Mouse (Mus musculus) heart, embryonic 10.5 days (tissue): ENCODE data around the gene Ceacam13. TPM values are rescaled to one million over a fixed set of nuclear protein-coding genes. Genes with fewer than 3 reads are reported as not detected.
"Not testable (repeated sequence)": the region's sequence is repeated elsewhere in the genome, so short reads cannot be mapped to it uniquely, and the experiment has no call there.

Source experiments
- DNase-seq: peaks from one replicate; pipeline ENCODE4 v3.0.0-alpha.2; 2017; ENCODE audit warnings: low spot score
- H3K27ac ChIP-seq: fragments of 300-500 bp; sonication (generic); 2 replicates; pipeline ENCODE4 v1.5.1; 2016; ENCODE audit warnings: mild to moderate bottlenecking
- H3K27me3 ChIP-seq: fragments of 300-500 bp; sonication (generic); 2 replicates; pipeline ENCODE4 v1.6.1; 2016; ENCODE audit warnings: mild to moderate bottlenecking; ENCODE audit not compliant: poor library complexity, insufficient read depth, severe bottlenecking
- H3K36me3 ChIP-seq: fragments of 300-500 bp; sonication (generic); 2 replicates; pipeline ENCODE4 v1.6.1; 2016; ENCODE audit warnings: mild to moderate bottlenecking, moderate library complexity
- H3K4me1 ChIP-seq: fragments of 300-500 bp; sonication (generic); 2 replicates; pipeline ENCODE4 v1.6.1; 2016; ENCODE audit warnings: mild to moderate bottlenecking
- H3K4me3 ChIP-seq: fragments of 300-500 bp; sonication (generic); 2 replicates; pipeline ENCODE4 v1.5.1; 2016; ENCODE audit warnings: mild to moderate bottlenecking, moderate library complexity
- H3K9me3 ChIP-seq: fragments of 300-500 bp; sonication (generic); 2 replicates; pipeline ENCODE4 v1.6.1; 2016; ENCODE audit warnings: mild to moderate bottlenecking, moderate library complexity
- WGBS: fragments of 180-500 bp; shearing (Covaris S2); methylation state at CpG from one replicate; pipeline ENCODE4 v1.1.7; 2016; 5-methylcytosine and 5-hydroxymethylcytosine counted together
- microRNA-seq: library from miRNA; unstranded; fragments of <30 nt; microRNA quantifications from one replicate; pipeline ENCODE4, GENCODE M21; 2017
- polyA plus RNA-seq: library from polyadenylated mRNA; unstranded; fragments of >200 nt; fragmentation: Nextera tagmentation; extraction: Ambion mirVana; gene quantifications from 2 replicates; pipeline ENCODE4 v1.2.1, GENCODE M21; 2016

Gene Ceacam13
- polyA plus RNA-seq = not detected in 2 replicates

DNA sequence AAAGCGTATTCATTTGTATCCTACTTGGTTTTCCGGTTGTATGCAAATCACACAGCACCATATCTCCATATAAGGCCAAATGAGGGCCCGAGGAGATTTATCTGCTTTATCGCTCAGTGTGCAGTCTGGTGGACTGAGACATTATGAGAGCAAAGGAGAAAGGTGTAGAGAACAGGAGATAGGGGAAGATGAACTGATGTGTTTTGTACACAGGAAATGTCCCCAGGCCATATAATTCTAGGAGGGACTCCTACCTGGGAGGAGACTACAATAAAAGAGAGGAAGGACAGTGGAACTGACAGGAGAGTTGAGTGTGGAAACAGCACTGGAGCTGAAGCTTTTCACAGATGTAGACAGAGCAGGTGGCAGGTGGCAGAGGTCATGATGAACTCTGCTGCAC lies at the start of gene Ceacam13:
Gene Ceacam13 (plus strand): TSS at position 301 of the 400 bp plus-strand sequence.
- no peak within 1 kb of the TSS for H3K27ac ChIP-seq
- WGBS = 78% methylated on average over 4 of the region's 4 CpGs
- no peak for DNase-seq
- no peaks in the 10 kb centered on the region for H3K27me3 ChIP-seq
- H3K4me3 ChIP-seq = no peak within 1 kb of the TSS
- H3K4me1 ChIP-seq = no peaks in the 10 kb centered on the region
- no peaks in the 10 kb centered on the region for H3K36me3 ChIP-seq
- peaks cover 10% of the 10 kb centered on the region for H3K9me3 ChIP-seq

GRCm38 (mm10) chr7:17971824-17972223 lies 37.9 kb upstream of the Ceacam13 start, which contains the start of gene Ceacam11:
Ceacam11 (plus strand) TSS chr7:17972124.
- H3K27me3 ChIP-seq = no peaks in the 10 kb centered on the region
- no peak within 1 kb of the TSS for H3K27ac ChIP-seq
- no peak for DNase-seq
- peaks cover 17% of the 10 kb centered on the region for H3K9me3 ChIP-seq
- WGBS = 77% methylated on average over 4 of the region's 4 CpGs
- H3K4me3 ChIP-seq = no peak within 1 kb of the TSS
- H3K36me3 ChIP-seq = no peaks in the 10 kb centered on the region
- no peaks in the 10 kb centered on the region for H3K4me1 ChIP-seq

DNA sequence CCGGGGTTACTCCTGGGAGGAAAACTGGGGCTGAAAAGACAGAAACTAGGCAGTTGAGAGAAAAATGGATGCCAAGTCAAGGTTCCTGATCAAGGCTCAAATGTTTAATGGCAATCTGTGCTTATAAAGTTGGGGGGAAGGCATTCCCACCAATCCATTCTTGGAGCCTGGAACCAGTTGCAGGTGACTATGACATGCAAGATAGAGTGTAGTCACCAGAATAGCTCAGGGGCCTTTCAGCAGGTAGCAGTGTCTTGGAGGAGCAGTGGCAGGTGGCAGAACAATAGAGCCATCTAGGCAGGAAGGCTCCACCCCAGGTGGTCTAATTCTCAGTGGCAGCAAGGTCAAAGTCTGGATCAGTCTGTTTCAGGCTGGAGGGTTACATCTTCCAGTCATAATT lies 8.6 kb upstream of the Ceacam13 start:
- H3K9me3 ChIP-seq, H3K27me3 ChIP-seq, H3K27ac ChIP-seq, H3K4me1 ChIP-seq, H3K36me3 ChIP-seq, H3K4me3 ChIP-seq, DNase-seq: not testable (repeated sequence)
- 83% methylated on average over 1 of the region's 1 CpGs for WGBS

- H3K27ac ChIP-seq = no peak within 1 kb of the TSS
- no peaks in the 10 kb centered on the region for H3K27me3 ChIP-seq
- no peaks in the 10 kb centered on the region for H3K4me1 ChIP-seq
- no peak within 1 kb of the TSS for H3K4me3 ChIP-seq
- peaks cover 32% of the 10 kb centered on the region for H3K9me3 ChIP-seq
- H3K36me3 ChIP-seq = no peaks in the 10 kb centered on the region
- no peak for DNase-seq
- WGBS = 60% methylated on average over 1 of the region's 1 CpGs
Measured at GRCm38 (mm10) chr7:18065629-18066028, 55.9 kb downstream of the Ceacam13 start, which contains the start of gene Ceacam12. Ceacam12 (plus strand) TSS chr7:18065929.

Small RNAs within 50 kb of the gene (microRNA-seq; reads per million reads assigned to microRNA genes)
- not detected for gene Gm22414

Other genes starting within 250 kb of the Ceacam13 start
- not detected in 2 replicates for gene Ceacam14, start 197.3 kb upstream of the Ceacam13 start, polyA plus RNA-seq
- gene Gm5155, start 138.1 kb upstream of the Ceacam13 start, polyA plus RNA-seq = not detected in 2 replicates
- gene Ceacam11, start 37.8 kb upstream of the Ceacam13 start, polyA plus RNA-seq = not detected in 2 replicates
- not detected in 2 replicates for gene Ceacam12, start 56.0 kb downstream of the Ceacam13 start, polyA plus RNA-seq
- gene Igfl3, start 166.6 kb downstream of the Ceacam13 start, polyA plus RNA-seq = not detected in 2 replicates
- gene Mill1, start 235.5 kb downstream of the Ceacam13 start, polyA plus RNA-seq = not detected in 2 replicates